Mouse (Mus musculus): ENCODE results near the gene Eri3.

Gene Eri3

GRCm38 (mm10) chr4:117623025-117623424 is 72.9 kb downstream of the Eri3 start:
- in situ Hi-C loops (cut with MboI, MseI): no loop called here

- in situ Hi-C loops (cut with MboI, MseI): no loop called here
These were observed 74.5 kb downstream of the Eri3 start for GRCm38 (mm10) chr4:117624660-117625059.

GRCm38 (mm10) chr4:117628464-117628863 is 78.3 kb downstream of the Eri3 start:
- in situ Hi-C loops (cut with MboI, MseI): no loop called here

- in situ Hi-C loops (cut with MboI, MseI): no loop called here
These were observed 80.0 kb downstream of the Eri3 start for GRCm38 (mm10) chr4:117630053-117630670.

- in situ Hi-C loops (cut with MboI, MseI): no loop called here
These were observed 83.4 kb downstream of the Eri3 start for GRCm38 (mm10) chr4:117633527-117633926.

GRCm38 (mm10) chr4:117634642-117635041 is 84.5 kb downstream of the Eri3 start:
- in situ Hi-C loops (cut with MboI, MseI): no loop called here

- in situ Hi-C loops (cut with MboI, MseI): no loop called here
These were observed 86.0 kb downstream of the Eri3 start for GRCm38 (mm10) chr4:117636152-117636551.

- in situ Hi-C loops (cut with MboI, MseI): no loop called here
These were observed 86.9 kb downstream of the Eri3 start for GRCm38 (mm10) chr4:117636891-117637613.

GRCm38 (mm10) chr4:117640925-117641703 is 90.9 kb downstream of the Eri3 start:
- in situ Hi-C loops (cut with MboI, MseI): no loop called here

GRCm38 (mm10) chr4:117641804-117642203 is 91.6 kb downstream of the Eri3 start:
- in situ Hi-C loops (cut with MboI, MseI): no loop called here

GRCm38 (mm10) chr4:117645031-117645435 is 94.9 kb downstream of the Eri3 start:
- in situ Hi-C loops (cut with MboI, MseI): no loop called here

GRCm38 (mm10) chr4:117645859-117646258 is 95.7 kb downstream of the Eri3 start:
- in situ Hi-C loops (cut with MboI, MseI): no loop called here

GRCm38 (mm10) chr4:117646496-117646895 is 96.3 kb downstream of the Eri3 start:
- in situ Hi-C loops (cut with MboI, MseI): no loop called here

- in situ Hi-C loops (cut with MboI, MseI): no loop called here
These were observed 97.0 kb downstream of the Eri3 start for GRCm38 (mm10) chr4:117646926-117647755.

GRCm38 (mm10) chr4:117651626-117652101 is 101.5 kb downstream of the Eri3 start:
- in situ Hi-C loops (cut with MboI, MseI): no loop called here

GRCm38 (mm10) chr4:117652727-117653126 is 102.6 kb downstream of the Eri3 start:
- in situ Hi-C loops (cut with MboI, MseI): no loop called here

- in situ Hi-C loops (cut with MboI, MseI): no loop called here
These were observed 104.0 kb downstream of the Eri3 start for GRCm38 (mm10) chr4:117654016-117654702.

- in situ Hi-C loops (cut with MboI, MseI): no loop called here
These were observed 104.7 kb downstream of the Eri3 start for GRCm38 (mm10) chr4:117654703-117655499.

GRCm38 (mm10) chr4:117655500-117655863 is 105.3 kb downstream of the Eri3 start:
- in situ Hi-C loops (cut with MboI, MseI): no loop called here

- in situ Hi-C loops (cut with MboI, MseI): no loop called here
These were observed 106.8 kb downstream of the Eri3 start for GRCm38 (mm10) chr4:117656961-117657360.
